Mouse (Mus musculus): Measurements from ENCODE around the gene Ufl1.
"Not testable (repeated sequence)": the region's sequence is repeated elsewhere in the genome, so short reads cannot be mapped to it uniquely, and the experiment has no call there.

GRCm38 (mm10) chr4:25285002-25285401, 3.4 kb upstream of the Ufl1 start:
- TF ChIP-seq CTCF (IDR thresholded peaks at IDR 0.05; ENCODE audit: low read depth, low read length); POLR2A (IDR thresholded peaks at IDR 0.05; ENCODE audit: extremely low read depth, insufficient read depth, low read length): not testable (repeated sequence)
